Mouse (Mus musculus): ENCODE data around the gene Ap5s1.
"Not testable (repeated sequence)": the region's sequence is repeated elsewhere in the genome, so short reads cannot be mapped to it uniquely, and the experiment has no call there.

The Ap5s1 gene

DNA sequence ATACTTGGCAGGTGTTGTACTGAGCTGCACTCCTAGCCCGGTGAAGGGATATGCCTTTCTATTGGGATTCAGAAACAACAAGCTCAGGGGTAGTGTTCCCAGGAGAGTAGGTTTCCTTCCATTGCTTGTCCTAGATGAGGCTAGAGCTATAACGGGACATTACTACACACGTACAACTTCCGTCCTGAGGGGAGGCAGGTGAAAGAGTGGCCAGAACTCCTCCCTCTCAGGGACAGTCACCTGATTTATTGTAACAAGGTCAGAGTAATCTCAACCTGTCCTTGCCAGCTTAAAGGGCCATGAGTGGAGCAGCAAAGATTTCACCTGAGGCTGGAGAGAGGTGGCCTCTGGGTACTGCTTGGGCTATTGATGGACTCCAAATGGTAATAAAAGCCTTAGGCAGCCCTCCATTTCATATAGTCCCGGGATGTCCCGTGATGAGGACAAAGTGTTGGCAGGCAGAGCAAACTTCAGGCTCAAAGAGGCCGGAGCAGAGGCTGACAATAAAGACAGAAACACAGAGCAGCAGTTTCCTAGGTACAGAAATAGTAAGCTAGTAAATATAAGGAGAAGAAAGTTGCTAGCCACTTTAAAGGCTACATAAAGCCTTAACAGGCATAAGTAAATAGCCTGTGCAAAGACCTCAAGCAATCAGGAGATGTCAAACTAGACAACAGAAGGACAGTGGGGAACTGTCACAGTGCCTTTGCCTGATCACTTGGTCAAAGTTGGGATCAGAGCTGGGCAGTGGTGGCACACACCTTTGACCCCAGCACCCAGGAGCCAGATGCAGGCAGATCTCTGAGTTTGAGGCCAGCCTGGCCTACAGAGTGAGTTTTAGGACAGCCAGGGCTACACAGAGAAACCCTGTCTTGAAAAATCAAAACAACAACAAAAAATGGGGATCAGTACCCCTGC lies 9.3 kb downstream of the Ap5s1 start:
- no peak for ATAC-seq (ENCODE audit: insufficient number of reproducible peaks, low FRiP score, low TSS enrichment)

- no peak for ATAC-seq (ENCODE audit: insufficient number of reproducible peaks, low FRiP score, low TSS enrichment)
Observed at GRCm38 (mm10) chr2:131220030-131220429, 13.2 kb downstream of the Ap5s1 start.

- ATAC-seq (ENCODE audit: insufficient number of reproducible peaks, low FRiP score, low TSS enrichment): no peak
Observed at GRCm38 (mm10) chr2:131221853-131222515, 15.1 kb downstream of the Ap5s1 start.

DNA sequence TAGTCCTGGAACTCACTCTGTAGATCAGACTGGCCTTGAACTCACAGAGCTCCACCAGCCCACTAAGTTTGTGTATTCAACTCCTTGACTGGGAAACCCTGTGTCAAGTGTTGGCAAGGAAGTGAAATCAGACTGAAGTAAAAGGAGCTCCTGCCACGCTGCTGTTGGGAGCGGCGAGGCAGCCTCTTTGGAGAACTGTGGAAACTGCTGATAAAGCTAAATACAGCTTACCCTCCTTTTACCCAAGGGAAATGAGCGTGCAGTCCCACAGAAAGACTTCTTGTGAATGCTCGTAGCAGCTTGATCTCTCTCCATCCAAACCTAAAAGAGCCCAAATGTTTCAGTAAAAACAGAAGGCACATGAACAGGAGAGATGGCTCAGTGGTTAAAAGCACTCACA lies 15.7 kb downstream of the Ap5s1 start:
- no peak for ATAC-seq (ENCODE audit: insufficient number of reproducible peaks, low FRiP score, low TSS enrichment)

- no peak for ATAC-seq (ENCODE audit: insufficient number of reproducible peaks, low FRiP score, low TSS enrichment)
Observed at GRCm38 (mm10) chr2:131223569-131223968, 16.7 kb downstream of the Ap5s1 start.

- ATAC-seq (ENCODE audit: insufficient number of reproducible peaks, low FRiP score, low TSS enrichment): no peak
Observed at GRCm38 (mm10) chr2:131225178-131225577, 18.3 kb downstream of the Ap5s1 start.

GRCm38 (mm10) chr2:131226669-131227068 lies 19.8 kb downstream of the Ap5s1 start:
- ATAC-seq (ENCODE audit: insufficient number of reproducible peaks, low FRiP score, low TSS enrichment): not testable (repeated sequence)

DNA sequence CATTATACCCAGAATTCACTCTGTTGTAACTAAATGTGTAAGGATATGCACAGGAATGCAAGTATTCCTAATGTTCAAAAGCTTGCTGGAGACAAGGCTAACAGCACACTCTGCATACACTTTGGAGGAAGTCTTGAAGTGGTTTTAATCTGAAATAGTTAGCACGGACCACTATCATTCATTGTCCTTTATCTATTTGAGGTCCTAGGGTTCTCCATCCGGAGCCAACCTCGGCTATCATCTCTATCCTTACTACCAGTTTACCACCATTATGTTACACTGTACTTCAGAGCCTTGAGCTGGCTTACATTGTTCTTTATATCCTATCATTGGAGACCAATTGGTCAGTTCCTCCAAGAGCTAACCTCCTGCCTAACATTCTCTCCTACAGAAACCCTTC lies 20.4 kb downstream of the Ap5s1 start:
- ATAC-seq (ENCODE audit: insufficient number of reproducible peaks, low FRiP score, low TSS enrichment): no peak

DNA sequence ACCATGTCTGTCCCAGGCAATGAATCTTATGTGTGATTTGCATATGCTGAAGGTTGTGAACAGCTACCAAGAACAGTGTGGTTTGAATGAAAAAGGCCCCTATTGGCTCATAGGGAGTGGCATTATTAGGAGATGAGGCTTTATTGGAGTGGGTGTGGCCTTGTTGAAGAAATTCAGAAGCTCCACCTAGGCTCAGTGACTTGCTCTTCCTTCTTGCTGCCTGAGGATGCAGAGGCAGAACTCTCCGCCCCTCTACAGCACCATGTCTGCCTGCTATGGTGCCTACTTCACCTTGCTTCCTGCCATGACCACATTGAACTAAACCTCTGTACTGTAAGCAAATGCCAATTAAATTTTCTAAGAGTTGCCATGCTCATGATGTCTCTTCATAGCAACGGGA lies 25.7 kb downstream of the Ap5s1 start:
- no peak for ATAC-seq (ENCODE audit: insufficient number of reproducible peaks, low FRiP score, low TSS enrichment)

- peak; percentile 100 for ATAC-seq (ENCODE audit: insufficient number of reproducible peaks, low FRiP score, low TSS enrichment)
Observed at GRCm38 (mm10) chr2:131233307-131234126, 26.6 kb downstream of the Ap5s1 start, which contains the start of gene Mavs. Mavs (plus strand) TSS chr2:131234063.

DNA sequence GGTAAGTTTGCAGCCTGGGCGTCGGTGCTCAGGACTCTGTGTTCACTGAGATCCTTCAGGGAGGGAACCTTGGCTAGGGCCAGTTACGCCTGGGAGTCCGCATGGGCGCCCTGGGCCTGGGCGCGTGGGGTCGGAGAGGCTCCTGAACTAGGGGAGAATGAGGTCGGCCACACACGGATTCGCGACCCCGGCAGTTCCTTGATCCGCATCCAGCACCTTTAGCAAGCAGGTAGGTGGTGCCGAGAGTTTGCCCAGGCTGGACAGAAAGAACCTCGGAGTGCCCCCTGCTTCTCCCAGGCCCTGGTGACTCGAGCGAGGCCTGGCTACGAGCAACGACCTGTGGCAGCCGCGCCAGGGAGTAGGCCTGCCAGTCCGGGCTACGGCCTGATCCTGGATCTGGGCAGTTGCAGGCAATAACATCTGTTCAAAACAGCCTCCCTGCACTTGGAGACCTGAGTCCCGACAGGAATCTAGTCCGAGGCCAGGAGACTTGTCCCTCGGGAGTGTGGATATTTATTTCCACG lies 27.3 kb downstream of the Ap5s1 start:
- no peak; the same call in 1 of the 2 replicates for ATAC-seq (ENCODE audit: insufficient number of reproducible peaks, low FRiP score, low TSS enrichment)

GRCm38 (mm10) chr2:131234970-131235635 lies 28.2 kb downstream of the Ap5s1 start:
- ATAC-seq (ENCODE audit: insufficient number of reproducible peaks, low FRiP score, low TSS enrichment): no peak

GRCm38 (mm10) chr2:131242180-131242579 lies 35.3 kb downstream of the Ap5s1 start:
- ATAC-seq (ENCODE audit: insufficient number of reproducible peaks, low FRiP score, low TSS enrichment): no peak

GRCm38 (mm10) chr2:131242929-131243328 lies 36.1 kb downstream of the Ap5s1 start:
- ATAC-seq (ENCODE audit: insufficient number of reproducible peaks, low FRiP score, low TSS enrichment): no peak

- ATAC-seq (ENCODE audit: insufficient number of reproducible peaks, low FRiP score, low TSS enrichment): no peak
Observed at GRCm38 (mm10) chr2:131253681-131254328, 46.9 kb downstream of the Ap5s1 start.

GRCm38 (mm10) chr2:131254329-131254713 lies 47.4 kb downstream of the Ap5s1 start:
- no peak for ATAC-seq (ENCODE audit: insufficient number of reproducible peaks, low FRiP score, low TSS enrichment)

- ATAC-seq (ENCODE audit: insufficient number of reproducible peaks, low FRiP score, low TSS enrichment): no peak
Observed at GRCm38 (mm10) chr2:131255738-131256137, 48.9 kb downstream of the Ap5s1 start.

GRCm38 (mm10) chr2:131258693-131259092 lies 51.8 kb downstream of the Ap5s1 start:
- ATAC-seq (ENCODE audit: insufficient number of reproducible peaks, low FRiP score, low TSS enrichment): no peak

GRCm38 (mm10) chr2:131260544-131261307 lies 53.8 kb downstream of the Ap5s1 start:
- ATAC-seq (ENCODE audit: insufficient number of reproducible peaks, low FRiP score, low TSS enrichment): no peak
